Mouse (Mus musculus) megakaryocyte, embryonic 14.5 days (primary cell): ENCODE results near the gene Otud1.

Source experiments
- FLI1 ChIP-seq: IDR thresholded peaks from 2 replicates; pipeline ENCODE4 v1.6.1; 2012; ENCODE audit warnings: low read length, inconsistent platforms, mixed read lengths
- GATA1 ChIP-seq: IDR thresholded peaks from 3 replicates; pipeline ENCODE4 v1.6.1; 2012; ENCODE audit warnings: mixed read lengths, low read length, inconsistent platforms, borderline replicate concordance

- TF ChIP-seq GATA1 = no peak
- no peak for TF ChIP-seq FLI1
These were observed 1.1 kb upstream of the Otud1 start for GRCm38 (mm10) chr2:19656436-19656835.
